In genomic region chr1:135438801-135439200, GRCm38 (mm10) we compare ENCODE assay signal across 28 mouse cellular contexts. TPM values are rescaled to one million over a fixed set of nuclear protein-coding genes. Genes with fewer than 3 reads are reported as not detected.
DNase-seq lines count a peak whose midpoint lies in the region; ATAC-seq lines count a peak whose summit lies in the region.
"Had no signal": no experiment of that assay in that cellular context is flagged by ENCODE, and none has a peak within 500 bp of the region (broad histone marks: within the 10 kb centered on the region; RNA-seq: fewer than 3 reads in every experiment).

No protein-coding gene starts in this region.

- H3K9ac ChIP-seq in heart, embryonic 13.5 days, result no peak overlapping the region
- H3K9ac ChIP-seq: embryonic facial prominence, embryonic 13.5 days; embryonic facial prominence, embryonic 15.5 days; forebrain, embryonic 12.5 days; forebrain, postnatal 0 days had no signal

- no peak for DNase-seq in frontal cortex, postnatal 14 days (ENCODE audit: low spot score in 2 of 2)
- no peak for DNase-seq in heart, postnatal 14 days
- peak; percentile 63 for DNase-seq in brain, adult 2 months (ENCODE audit: low read depth, low spot score)
- no peak for DNase-seq in spleen, adult 12 weeks (ENCODE audit: low spot score)
- DNase-seq: adrenal gland, adult 8-10 months; adrenal gland, postnatal 14 days; adrenal gland, postnatal 36 days; B cell, adult 2 months; cerebellum, adult 11 months; cerebellum, adult 18-20 months; cerebellum, adult 8-10 months; cerebellum, adult 9-11 months; cerebellum, postnatal 14 days; cerebellum, postnatal 36 days; embryo, embryonic 11 days; forebrain, postnatal 0 days had no signal

- intact Hi-C loops in heart, postnatal 14 days (cut with DNase I), result no loop called here

- H3K4me3 ChIP-seq in heart, embryonic 13.5 days, result no peak overlapping the region
- H3K4me3 ChIP-seq: embryonic facial prominence, embryonic 13.5 days; embryonic facial prominence, embryonic 15.5 days; erythroblast, embryonic 14.5 days; forebrain, embryonic 10.5 days; forebrain, embryonic 12.5 days had no signal

- H3K27ac ChIP-seq in heart, embryonic 13.5 days (replicated peaks), result 0 out of 2 replicates have a peak overlapping the region, but pooled peaks have one; percentile 12
- H3K27ac ChIP-seq: embryonic facial prominence, embryonic 13.5 days; embryonic facial prominence, embryonic 15.5 days; forebrain, embryonic 10.5 days; forebrain, embryonic 12.5 days had no signal

- WGBS in heart, embryonic 13.5 days, result 76% methylated on average over 6 of the region's 6 CpGs

- H3K4me2 ChIP-seq in heart, embryonic 13.5 days, result no peak overlapping the region
- H3K4me2 ChIP-seq: embryonic facial prominence, embryonic 13.5 days; embryonic facial prominence, embryonic 15.5 days; forebrain, embryonic 12.5 days had no signal

- no peaks in the 10 kb centered on the region for H3K27me3 ChIP-seq in heart, embryonic 13.5 days (replicated peaks)
- H3K27me3 ChIP-seq: embryonic facial prominence, embryonic 13.5 days; embryonic facial prominence, embryonic 15.5 days; forebrain, embryonic 12.5 days; Patski had no signal

- peaks cover 65% of the 10 kb centered on the region for H3K36me3 ChIP-seq in heart, embryonic 13.5 days
- H3K36me3 ChIP-seq: G1E had no signal

- H3K9me3 ChIP-seq in heart, embryonic 13.5 days, result no peaks in the 10 kb centered on the region
- H3K9me3 ChIP-seq: embryonic facial prominence, embryonic 13.5 days; embryonic facial prominence, embryonic 15.5 days; forebrain, embryonic 10.5 days; forebrain, embryonic 12.5 days; G1E had no signal

- peak; percentile 83 for ATAC-seq in frontal cortex, adult (ENCODE audit: low TSS enrichment)
- no peak for ATAC-seq in heart, embryonic 13.5 days (ENCODE audit: extremely low read depth, insufficient number of reproducible peaks, low FRiP score, low TSS enrichment)
- ATAC-seq: activated CD4-positive, CD25-positive, alpha-beta regulatory T cell, adult 4 months; CD4-positive, CD25-positive, alpha-beta regulatory T cell, adult 4 months; forebrain, embryonic 14.5 days; forebrain, postnatal 0 days; Patski had no signal

- peaks cover 21% of the 10 kb centered on the region for H3K4me1 ChIP-seq in heart, embryonic 13.5 days
- H3K4me1 ChIP-seq: embryonic facial prominence, embryonic 15.5 days; forebrain, embryonic 12.5 days had no signal

RNA-seq across cellular contexts. Expression of gene Ipo9, which starts 8.5 kb away (rescaled TPM):
- 76.6 and 80.2 TPM in 2 replicates for polyA plus RNA-seq in heart, embryonic 13.5 days (2015; fragmentation: Nextera tagmentation; extraction: Ambion mirVana)
- 10 to 100 TPM; 43.5 to 47.6 TPM for total RNA-seq in heart, postnatal 14 days (2021)
